Mouse (Mus musculus): ENCODE data around the gene Aipl1. TPM values are rescaled to one million over a fixed set of nuclear protein-coding genes. Genes with fewer than 3 reads are reported as not detected.
"Not testable (repeated sequence)": the region's sequence is repeated elsewhere in the genome, so short reads cannot be mapped to it uniquely, and the experiment has no call there.

Gene Aipl1
- polyA plus RNA-seq, 1 experiment, result 0.08 TPM

- no peak overlapping the region for H3K4me3 ChIP-seq (replicated peaks; ENCODE audit: extremely low read depth, low read depth, low read length)
- 10% methylated on average over 5 of the region's 5 CpGs for WGBS
- H3K4me1 ChIP-seq (ENCODE audit: control insufficient read depth, insufficient read depth, low read length), result peaks cover 7% of the 10 kb centered on the region
- TF ChIP-seq CTCF (IDR thresholded peaks at IDR 0.05; ENCODE audit: insufficient read depth, low read length) (peak; percentile 57), POLR2A (IDR thresholded peaks at IDR 0.05; ENCODE audit: borderline replicate concordance, extremely low read depth, low read depth, low read length) (no peak)
- peak; percentile 29 for DNase-seq
Measured at GRCm38 (mm10) chr11:71991541-71991940, 45.8 kb downstream of the Aipl1 start.

- not testable (repeated sequence) for H3K4me3 ChIP-seq (replicated peaks; ENCODE audit: extremely low read depth, low read depth, low read length); DNase-seq; H3K4me1 ChIP-seq (ENCODE audit: control insufficient read depth, insufficient read depth, low read length)
- 68% methylated on average over 5 of the region's 5 CpGs for WGBS
Measured at GRCm38 (mm10) chr11:71989407-71989806, 47.9 kb downstream of the Aipl1 start.

GRCm38 (mm10) chr11:71987159-71988150, 49.9 kb downstream of the Aipl1 start:
- no peak overlapping the region for H3K4me3 ChIP-seq (replicated peaks; ENCODE audit: extremely low read depth, low read depth, low read length)
- no peak for DNase-seq
- WGBS, result 74% methylated on average over 14 of the region's 14 CpGs
- no peaks in the 10 kb centered on the region; the same call in 1 of the 2 replicates for H3K4me1 ChIP-seq (ENCODE audit: control insufficient read depth, insufficient read depth, low read length)
- TF ChIP-seq POLR2A (IDR thresholded peaks at IDR 0.05; ENCODE audit: borderline replicate concordance, extremely low read depth, low read depth, low read length) (no peak), CTCF (IDR thresholded peaks at IDR 0.05; ENCODE audit: insufficient read depth, low read length) (no peak)

GRCm38 (mm10) chr11:71985783-71986182, 51.5 kb downstream of the Aipl1 start:
- Histone ChIP-seq H3K4me3 (replicated peaks; ENCODE audit: extremely low read depth, low read depth, low read length) (no peak overlapping the region), H3K4me1 (ENCODE audit: control insufficient read depth, insufficient read depth, low read length) (no peaks in the 10 kb centered on the region)
- TF ChIP-seq CTCF (IDR thresholded peaks at IDR 0.05; ENCODE audit: insufficient read depth, low read length) (no peak), POLR2A (IDR thresholded peaks at IDR 0.05; ENCODE audit: borderline replicate concordance, extremely low read depth, low read depth, low read length) (no peak)
- no peak for DNase-seq
- WGBS, result 63% methylated on average over 2 of the region's 2 CpGs

- H3K4me3 ChIP-seq (replicated peaks; ENCODE audit: extremely low read depth, low read depth, low read length), result no peak overlapping the region
- TF ChIP-seq CTCF (IDR thresholded peaks at IDR 0.05; ENCODE audit: insufficient read depth, low read length) (no peak), POLR2A (IDR thresholded peaks at IDR 0.05; ENCODE audit: borderline replicate concordance, extremely low read depth, low read depth, low read length) (no peak)
- no peaks in the 10 kb centered on the region for H3K4me1 ChIP-seq (ENCODE audit: control insufficient read depth, insufficient read depth, low read length)
- WGBS, result 33% methylated on average over 4 of the region's 4 CpGs
- DNase-seq, result no peak
Measured at GRCm38 (mm10) chr11:71985101-71985711, 52.1 kb downstream of the Aipl1 start.

GRCm38 (mm10) chr11:71984093-71984492, 53.2 kb downstream of the Aipl1 start:
- no peak for DNase-seq
- WGBS, result 67% methylated on average over 2 of the region's 2 CpGs
- no peak overlapping the region for H3K4me3 ChIP-seq (replicated peaks; ENCODE audit: extremely low read depth, low read depth, low read length)
- no peak for TF ChIP-seq CTCF (IDR thresholded peaks at IDR 0.05; ENCODE audit: insufficient read depth, low read length)
- no peaks in the 10 kb centered on the region for H3K4me1 ChIP-seq (ENCODE audit: control insufficient read depth, insufficient read depth, low read length)

Other genes starting within 250 kb of the Aipl1 start
- gene Pimreg, start 4.5 kb upstream of the Aipl1 start, polyA plus RNA-seq (2012; rRNA removed), result 1.2 and 1.8 TPM in 2 replicates
- 26.9 and 30.0 TPM in 2 replicates for gene Pitpnm3, start 98.3 kb upstream of the Aipl1 start, polyA plus RNA-seq (2012; rRNA removed)
- gene Gm43951, start 169.3 kb upstream of the Aipl1 start, polyA plus RNA-seq (2012; rRNA removed), result 0.20 and 0.32 TPM in 2 replicates
- gene 4933427D14Rik, start 169.9 kb upstream of the Aipl1 start, polyA plus RNA-seq (2012; rRNA removed), result 4.1 and 5.1 TPM in 2 replicates
- gene Txndc17, start 170.0 kb upstream of the Aipl1 start, polyA plus RNA-seq (2012; rRNA removed), result 36.0 and 53.8 TPM in 2 replicates
- 7.5 and 9.5 TPM in 2 replicates for gene Med31, start 178.1 kb upstream of the Aipl1 start, polyA plus RNA-seq (2012; rRNA removed)
- not detected in 2 replicates for gene Slc13a5, start 229.7 kb upstream of the Aipl1 start, polyA plus RNA-seq (2012; rRNA removed)

Measured in lung, adult 2 months (tissue).